Mouse (Mus musculus): ENCODE results near the gene Usf3. TPM values are rescaled to one million over a fixed set of nuclear protein-coding genes. Genes with fewer than 3 reads are reported as not detected.

The Usf3 gene
- total RNA-seq, 2 experiments from 2014 or later, result 4.4 to 15.9 TPM

DNA sequence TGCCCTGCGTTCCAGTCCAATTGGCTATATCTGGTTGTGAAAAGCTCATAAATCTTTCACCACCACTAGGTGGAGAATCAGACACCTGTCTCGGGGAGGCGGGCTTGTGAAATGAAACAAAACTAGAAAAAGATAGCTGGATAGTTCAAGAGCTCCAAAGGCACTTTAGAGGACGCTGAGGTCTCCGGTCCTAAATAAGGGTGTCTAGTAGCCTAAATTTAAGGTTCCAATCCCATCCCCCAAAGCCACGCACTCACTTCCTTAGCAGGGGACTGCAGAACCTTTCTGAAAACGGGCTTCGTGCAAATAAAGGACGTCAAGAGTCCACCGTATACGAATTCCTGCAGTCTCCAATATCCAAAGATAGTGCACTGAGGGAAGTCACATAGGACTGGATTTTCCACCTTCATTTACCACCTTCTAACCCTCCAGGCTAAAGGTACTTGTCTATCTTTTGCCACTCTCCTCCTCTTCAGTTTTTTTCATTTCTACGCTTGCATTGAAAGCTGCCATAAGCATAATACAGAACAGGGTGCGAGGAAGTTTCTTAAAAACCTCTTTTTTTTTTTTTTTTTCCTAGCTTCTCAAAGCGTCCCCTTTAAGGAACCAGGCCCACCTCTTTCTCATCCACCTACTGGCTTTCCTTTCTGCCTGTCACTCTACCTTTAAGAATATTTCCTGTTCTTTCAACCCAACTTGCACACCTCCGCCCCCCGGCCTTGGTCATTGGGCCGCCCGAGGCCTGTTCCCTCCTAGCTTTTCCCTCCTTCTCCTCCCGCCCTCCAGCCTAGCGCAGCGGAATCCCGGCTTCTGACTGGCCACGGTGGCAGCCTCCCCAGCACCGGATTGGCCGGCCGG, 520 bp upstream of the Usf3 start:
- peak; percentile 97 for ATAC-seq (replicated peaks; ENCODE audit: low FRiP score, poor library complexity, severe bottlenecking)

DNA sequence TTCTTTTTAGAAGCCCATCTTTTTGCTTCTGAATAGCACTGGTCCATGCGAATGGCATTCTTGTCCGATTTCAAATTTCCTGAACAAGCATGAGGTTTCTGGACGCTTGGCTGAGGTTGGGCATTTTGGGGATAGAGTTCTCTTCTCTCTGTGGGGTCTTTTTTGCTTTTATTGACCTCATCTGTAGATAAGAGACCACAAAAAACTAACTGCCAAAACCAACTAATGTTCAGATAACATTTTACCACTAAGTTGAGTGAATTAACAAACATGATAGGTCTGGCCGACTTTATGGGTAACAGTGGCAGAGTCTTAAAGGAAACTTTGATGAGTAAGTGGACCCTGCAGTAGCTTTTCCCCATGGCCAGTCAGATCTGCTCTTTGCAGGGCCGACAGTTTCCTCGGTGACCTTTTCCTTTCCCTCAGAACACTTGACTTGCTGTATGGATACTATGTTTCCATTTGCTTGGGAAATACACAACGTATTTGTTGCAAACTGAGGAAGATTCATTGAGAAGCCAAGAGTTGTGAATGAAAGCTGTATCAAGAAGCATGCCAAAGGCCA, 1.0 kb downstream of the Usf3 start:
- ATAC-seq (replicated peaks; ENCODE audit: low FRiP score, poor library complexity, severe bottlenecking), result no peak

- ATAC-seq (replicated peaks; ENCODE audit: low FRiP score, poor library complexity, severe bottlenecking), result no peak
Observed at GRCm38 (mm10) chr16:44175001-44175400, 2.0 kb downstream of the Usf3 start.

- no peak for ATAC-seq (replicated peaks; ENCODE audit: low FRiP score, poor library complexity, severe bottlenecking)
Observed at GRCm38 (mm10) chr16:44176511-44176910, 3.5 kb downstream of the Usf3 start.

DNA sequence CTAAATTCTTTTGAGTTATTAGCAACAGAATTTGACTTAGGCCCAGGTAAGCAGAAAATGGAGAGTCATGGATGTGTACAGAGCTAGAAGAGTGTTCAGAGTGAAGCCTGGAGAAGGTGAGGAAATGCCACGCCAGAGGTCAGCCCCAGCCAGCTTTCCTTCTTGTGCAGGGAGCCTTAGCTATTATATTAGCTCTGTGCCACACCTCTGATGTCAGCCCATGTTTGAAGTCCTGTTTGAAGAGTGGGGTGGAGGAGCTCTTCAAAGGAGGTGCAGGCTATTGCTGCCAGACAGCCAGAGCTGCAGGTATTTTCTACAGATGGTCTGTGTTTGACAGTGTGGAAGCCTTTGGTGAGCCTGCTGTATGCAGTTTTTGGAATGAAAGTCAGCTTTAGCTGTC, 5.5 kb downstream of the Usf3 start:
- no peak for ATAC-seq (replicated peaks; ENCODE audit: low FRiP score, poor library complexity, severe bottlenecking)

GRCm38 (mm10) chr16:44182597-44182996, 9.6 kb downstream of the Usf3 start:
- ATAC-seq (replicated peaks; ENCODE audit: low FRiP score, poor library complexity, severe bottlenecking), result no peak

- ATAC-seq (replicated peaks; ENCODE audit: low FRiP score, poor library complexity, severe bottlenecking), result no peak
Observed at GRCm38 (mm10) chr16:44184769-44185168, 11.7 kb downstream of the Usf3 start.

- no peak for ATAC-seq (replicated peaks; ENCODE audit: low FRiP score, poor library complexity, severe bottlenecking)
Observed at GRCm38 (mm10) chr16:44187172-44187571, 14.1 kb downstream of the Usf3 start.

GRCm38 (mm10) chr16:44188766-44189165, 15.7 kb downstream of the Usf3 start:
- no peak for ATAC-seq (replicated peaks; ENCODE audit: low FRiP score, poor library complexity, severe bottlenecking)

- no peak for ATAC-seq (replicated peaks; ENCODE audit: low FRiP score, poor library complexity, severe bottlenecking)
Observed at GRCm38 (mm10) chr16:44190032-44190431, 17.0 kb downstream of the Usf3 start.

DNA sequence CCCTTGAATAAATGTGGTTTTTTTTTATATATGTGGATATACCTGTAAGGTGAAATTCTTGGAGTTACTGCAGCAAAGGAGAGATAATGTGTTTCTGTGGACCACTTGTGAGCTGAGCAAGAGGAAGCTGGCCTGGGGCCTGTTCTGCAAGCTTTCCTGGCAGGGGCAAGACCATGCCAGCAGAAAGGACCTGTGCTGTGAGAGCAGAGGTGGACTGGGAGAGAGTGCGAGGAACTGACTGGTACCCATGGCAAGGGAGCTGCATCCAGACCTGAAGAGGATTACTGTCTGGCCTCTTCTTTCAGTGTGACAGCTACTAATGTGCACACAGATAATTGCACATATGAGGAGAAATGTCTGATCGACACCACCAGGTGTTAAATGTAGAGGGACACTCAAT, 17.9 kb downstream of the Usf3 start:
- ATAC-seq (replicated peaks; ENCODE audit: low FRiP score, poor library complexity, severe bottlenecking), result no peak

DNA sequence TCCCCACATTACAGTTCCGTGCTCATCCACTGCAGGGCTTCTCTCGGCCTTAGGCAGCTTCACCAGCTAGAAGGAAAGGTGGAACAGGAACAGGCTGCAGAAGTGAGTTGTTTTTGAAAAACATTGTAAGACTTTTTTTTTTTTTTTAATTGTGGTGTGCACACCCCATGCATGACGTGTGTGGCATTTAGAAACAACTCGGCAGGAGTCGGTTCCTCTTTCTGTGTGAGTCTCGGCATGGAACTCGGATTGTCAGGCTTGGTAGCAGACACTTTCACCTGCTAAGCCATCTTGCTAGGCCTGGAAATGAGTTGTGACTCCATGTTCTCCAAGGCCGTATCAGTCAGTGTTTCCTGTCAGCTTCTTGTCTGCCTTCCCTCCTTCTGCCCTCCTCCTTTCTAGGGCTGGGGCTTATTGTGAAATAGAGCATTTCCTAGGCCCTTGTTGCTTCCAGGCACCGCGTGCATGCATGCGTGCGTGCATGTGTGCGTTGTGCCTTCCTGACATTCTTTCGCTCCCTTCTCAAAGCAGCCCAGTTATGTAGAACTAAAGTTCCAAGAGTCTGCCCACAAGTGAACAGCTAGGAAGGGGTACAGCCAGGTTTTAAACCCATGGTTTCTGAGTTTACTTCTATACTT, 26.1 kb downstream of the Usf3 start:
- no peak for ATAC-seq (replicated peaks; ENCODE audit: low FRiP score, poor library complexity, severe bottlenecking)

GRCm38 (mm10) chr16:44200146-44200545, 27.1 kb downstream of the Usf3 start:
- ATAC-seq (replicated peaks; ENCODE audit: low FRiP score, poor library complexity, severe bottlenecking), result no peak

- no peak for ATAC-seq (replicated peaks; ENCODE audit: low FRiP score, poor library complexity, severe bottlenecking)
Observed at GRCm38 (mm10) chr16:44204331-44204730, 31.3 kb downstream of the Usf3 start.

- no peak for ATAC-seq (replicated peaks; ENCODE audit: low FRiP score, poor library complexity, severe bottlenecking)
Observed at GRCm38 (mm10) chr16:44205973-44206372, 32.9 kb downstream of the Usf3 start.

GRCm38 (mm10) chr16:44210156-44211053, 37.4 kb downstream of the Usf3 start:
- no peak for ATAC-seq (replicated peaks; ENCODE audit: low FRiP score, poor library complexity, severe bottlenecking)

DNA sequence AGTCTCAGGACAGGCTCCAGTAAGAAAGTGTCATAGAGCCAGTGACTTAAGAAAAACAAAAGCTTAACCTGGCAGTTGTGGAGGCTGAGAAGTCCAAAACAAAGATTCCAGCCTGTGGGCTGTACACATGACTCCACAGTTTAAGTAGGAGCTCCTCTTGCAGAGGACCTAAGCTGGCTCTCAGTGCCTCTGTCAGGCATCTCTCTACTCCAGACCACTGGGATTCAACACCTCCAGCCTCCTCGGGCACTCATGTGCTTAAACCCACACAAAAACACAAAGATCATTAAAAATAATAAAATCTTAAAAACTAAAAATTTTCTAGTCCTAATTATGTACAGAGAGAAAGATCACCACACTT, 38.0 kb downstream of the Usf3 start:
- no peak for ATAC-seq (replicated peaks; ENCODE audit: low FRiP score, poor library complexity, severe bottlenecking)

- ATAC-seq (replicated peaks; ENCODE audit: low FRiP score, poor library complexity, severe bottlenecking), result no peak
Observed at GRCm38 (mm10) chr16:44212703-44213102, 39.7 kb downstream of the Usf3 start.

GRCm38 (mm10) chr16:44215513-44215912, 42.5 kb downstream of the Usf3 start:
- ATAC-seq (replicated peaks; ENCODE audit: low FRiP score, poor library complexity, severe bottlenecking), result no peak

GRCm38 (mm10) chr16:44216417-44216816, 43.4 kb downstream of the Usf3 start:
- no peak for ATAC-seq (replicated peaks; ENCODE audit: low FRiP score, poor library complexity, severe bottlenecking)
